Comparison of ENCODE assay signal across 9 mouse cellular contexts in the genomic region with DNA sequence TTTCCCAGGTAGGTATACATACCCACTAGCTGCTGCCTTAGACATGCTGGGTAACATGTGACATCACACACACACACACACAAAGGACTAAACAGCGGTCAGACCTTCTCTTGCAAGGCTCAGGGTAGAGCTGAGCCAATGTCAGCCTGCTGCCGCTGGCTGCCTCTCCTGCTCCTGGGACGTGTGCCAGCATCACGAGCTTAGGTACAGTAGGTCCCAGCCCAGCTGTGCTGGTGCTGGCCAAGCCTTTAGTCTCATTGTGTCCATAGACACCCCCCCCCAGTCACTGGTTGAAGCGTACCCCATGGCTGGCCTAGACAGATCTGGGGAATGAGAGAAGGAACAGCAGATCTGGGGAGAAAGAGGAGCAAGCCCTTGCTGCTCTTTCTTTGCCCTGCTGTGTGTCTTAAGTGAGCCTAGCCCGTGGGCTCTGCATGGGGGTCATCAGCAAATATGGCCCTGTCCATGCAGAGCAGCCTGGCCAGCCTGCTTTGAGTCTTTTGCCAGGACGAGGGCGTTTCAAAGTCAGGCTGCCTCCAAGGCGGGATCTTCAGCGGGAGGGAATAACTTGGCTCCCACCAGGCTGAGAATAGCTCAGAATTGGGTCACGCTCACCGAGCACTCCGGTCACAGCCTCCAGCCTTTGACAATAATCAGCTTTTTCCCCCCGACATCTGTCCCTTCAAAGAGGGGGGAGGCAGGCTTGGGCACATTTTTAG. TPM values are rescaled to one million over a fixed set of nuclear protein-coding genes. Genes with fewer than 3 reads are reported as not detected.
DNase-seq lines count a peak whose midpoint lies in the region; ATAC-seq and TF ChIP-seq lines count a peak whose summit lies in the region.
"Had no signal": no experiment of that assay in that cellular context is flagged by ENCODE, and none has a peak within 500 bp of the region (broad histone marks: within the 10 kb centered on the region; RNA-seq: fewer than 3 reads in every experiment).

No protein-coding gene starts in this region.

- ATAC-seq in intestine, embryonic 15.5 days = peak; percentile 64
- peak; percentile 79 for ATAC-seq in lung, embryonic 14.5 days (ENCODE audit: insufficient read depth)

- no peaks in the 10 kb centered on the region for H3K9me3 ChIP-seq in intestine, embryonic 15.5 days
- H3K9me3 ChIP-seq in lung, embryonic 14.5 days (ENCODE audit: low read depth, low read length) = no peaks in the 10 kb centered on the region

- no peak overlapping the region for H3K9ac ChIP-seq in intestine, embryonic 15.5 days
- no peak overlapping the region; the same call in none of the 2 replicates for H3K9ac ChIP-seq in lung, embryonic 14.5 days
- H3K9ac ChIP-seq: liver, embryonic 14.5 days had no signal

- TF ChIP-seq CTCF in left cerebral cortex, adult 2 months (IDR thresholded peaks at IDR 0.05) = no peak
- TF ChIP-seq CTCF in lung, embryonic 14.5 days (IDR thresholded peaks at IDR 0.05; ENCODE audit: low read depth) = no peak

- peak in 1 of 2 experiments; percentile 60 for DNase-seq in left cerebral cortex, adult 2 months (ENCODE audit: extremely low spot score in 1 of 2, low spot score in 2 of 2)
- DNase-seq in left cerebral cortex, adult 11 months (ENCODE audit: low spot score) = no peak
- DNase-seq in cerebellum, postnatal 10 days = peak; percentile 90 to 91
- DNase-seq in heart, adult 11 months = peak; percentile 99
- DNase-seq in lung, embryonic 14.5 days = peak; percentile 84
- peak; percentile 81 for DNase-seq in retina, postnatal 7 days (ENCODE audit: low read depth, low spot score)
- DNase-seq in yolk sac, embryonic 10.5 days (ENCODE audit: low spot score) = no peak

- H3K27me3 ChIP-seq in intestine, embryonic 15.5 days (replicated peaks) = no peaks in the 10 kb centered on the region
- no peaks in the 10 kb centered on the region for H3K27me3 ChIP-seq in lung, embryonic 14.5 days (ENCODE audit: insufficient read depth, low read length)

- peaks cover 46% of the 10 kb centered on the region for H3K4me1 ChIP-seq in intestine, embryonic 15.5 days (replicated peaks)
- H3K4me1 ChIP-seq in lung, embryonic 14.5 days (ENCODE audit: insufficient read depth) = peaks cover 19% of the 10 kb centered on the region

- intact Hi-C loops in left cerebral cortex, adult 2 months (cut with DNase I) = no loop called here

- H3K4me2 ChIP-seq in intestine, embryonic 15.5 days (replicated peaks) = 0 out of 2 replicates have a peak overlapping the region, but pooled peaks have one; percentile 11
- H3K4me2 ChIP-seq in lung, embryonic 14.5 days = peak overlapping the region; percentile 18; the same call in 1 of the 2 replicates

- no peak overlapping the region for H3K4me3 ChIP-seq in left cerebral cortex, adult 2 months
- no peak overlapping the region for H3K4me3 ChIP-seq in intestine, embryonic 15.5 days (replicated peaks)
- no peak overlapping the region for H3K4me3 ChIP-seq in lung, embryonic 14.5 days (ENCODE audit: low read depth, low read length)

- WGBS in intestine, embryonic 15.5 days = 32% methylated on average over 14 of the region's 14 CpGs
- WGBS in lung, embryonic 14.5 days = 22% methylated on average over 14 of the region's 14 CpGs

- H3K27ac ChIP-seq in left cerebral cortex, adult 2 months = peak overlapping the region; percentile 94
- H3K27ac ChIP-seq in intestine, embryonic 15.5 days = peak overlapping the region; percentile 67
- peak overlapping the region; percentile 88 for H3K27ac ChIP-seq in lung, embryonic 14.5 days (ENCODE audit: low read depth)
- H3K27ac ChIP-seq: liver, embryonic 14.5 days had no signal

- no peaks in the 10 kb centered on the region for H3K36me3 ChIP-seq in intestine, embryonic 15.5 days
- peaks cover 12% of the 10 kb centered on the region; the same call in 1 of the 2 replicates for H3K36me3 ChIP-seq in lung, embryonic 14.5 days (ENCODE audit: insufficient read depth)

RNA-seq across cellular contexts. Expression of a gene that starts 9.6 kb away (rescaled TPM):
- total RNA-seq in left cerebral cortex, adult 2 months (2021) = 10 to 100 TPM; 18.9 to 20.2 TPM
- 12.6 and 16.4 TPM in 2 replicates for polyA plus RNA-seq in intestine, embryonic 15.5 days (2015; fragmentation: Nextera tagmentation; extraction: Ambion mirVana)
- polyA plus RNA-seq in lung, embryonic 14.5 days (2014; fragmentation: Nextera tagmentation; extraction: Ambion mirVana) = 8.7 and 9.3 TPM in 2 replicates

RNA-seq across cellular contexts. Expression of a gene that starts 15.4 kb away (rescaled TPM):
- 1,000 to 10,000 TPM; 1,837 to 1,872 TPM for total RNA-seq in left cerebral cortex, adult 2 months (2021)
- polyA plus RNA-seq in intestine, embryonic 15.5 days (2015; fragmentation: Nextera tagmentation; extraction: Ambion mirVana) = 765 and 774 TPM in 2 replicates
- polyA plus RNA-seq in lung, embryonic 14.5 days (2014; fragmentation: Nextera tagmentation; extraction: Ambion mirVana) = 210 and 217 TPM in 2 replicates

RNA-seq across cellular contexts. Expression of a gene that starts 25.5 kb away (rescaled TPM):
- 10 to 100 TPM; 60.9 to 61.8 TPM for total RNA-seq in left cerebral cortex, adult 2 months (2021)
- 46.7 and 48.7 TPM in 2 replicates for polyA plus RNA-seq in intestine, embryonic 15.5 days (2015; fragmentation: Nextera tagmentation; extraction: Ambion mirVana)
- 51.5 and 53.2 TPM in 2 replicates for polyA plus RNA-seq in lung, embryonic 14.5 days (2014; fragmentation: Nextera tagmentation; extraction: Ambion mirVana)

RNA-seq across cellular contexts. Expression of a gene that starts 25.6 kb away (rescaled TPM):
- total RNA-seq in left cerebral cortex, adult 2 months (2021) = 10 to 100 TPM; 36.2 to 38.8 TPM
- 50.1 and 51.8 TPM in 2 replicates for polyA plus RNA-seq in intestine, embryonic 15.5 days (2015; fragmentation: Nextera tagmentation; extraction: Ambion mirVana)
- 53.3 and 57.3 TPM in 2 replicates for polyA plus RNA-seq in lung, embryonic 14.5 days (2014; fragmentation: Nextera tagmentation; extraction: Ambion mirVana)

Comparison
In these comparisons a context has a peak if more than half of its experiments do, and no peak if none do; other contexts are left out.
1. DNase-seq: peak in cerebellum, postnatal 10 days (2 of 2), heart, adult 11 months (single experiment), lung, embryonic 14.5 days (single experiment) and retina, postnatal 7 days (single experiment); none in left cerebral cortex, adult 11 months (single experiment) and yolk sac, embryonic 10.5 days (single experiment).
2. Peak in every context shown above with its lines, with median percentiles within 50 percentile points of each other: H3K27ac ChIP-seq.